Mouse (Mus musculus): ENCODE results near the gene Phf6. TPM values are rescaled to one million over a fixed set of nuclear protein-coding genes. Genes with fewer than 3 reads are reported as not detected.

Phf6 gene
- total and polyA plus RNA-seq, 3 experiments: 19.8 to 59.7 (median 29.4) TPM

GRCm38 (mm10) chrX:52912372-52912728, 284 bp downstream of the Phf6 start:
- peak overlapping the region; percentile 69; the same call in 1 of the 2 replicates for H3K27ac ChIP-seq (ENCODE audit: insufficient read depth, low read depth)
- H3K4me2 ChIP-seq (ENCODE audit: insufficient read depth, low read depth, poor library complexity, severe bottlenecking): no peak overlapping the region
- H3K9ac ChIP-seq (ENCODE audit: insufficient read depth, low read depth): peak overlapping the region; percentile 98
- no peaks in the 10 kb centered on the region for H3K36me3 ChIP-seq (replicated peaks in 1 of 2; ENCODE audit: control insufficient read depth in 1 of 2, insufficient read depth in 1 of 2, low read length in 1 of 2)
- H3K79me2 ChIP-seq (replicated peaks; ENCODE audit: control insufficient read depth, extremely low read depth, insufficient read depth, poor library complexity, severe bottlenecking): peaks cover 16% of the 10 kb centered on the region
- no peaks in the 10 kb centered on the region for H3K27me3 ChIP-seq (replicated peaks)
- no peak for TF ChIP-seq USF1 (IDR thresholded peaks at IDR 0.05; ENCODE audit: low read depth, low read length)
- TF ChIP-seq ETS1 (conservative IDR thresholded peaks at IDR 0.05; ENCODE audit: low read depth, low read length): no peak
- no peak for TF ChIP-seq ZKSCAN1 (IDR thresholded peaks at IDR 0.05; ENCODE audit: borderline replicate concordance, low read depth, low read length)
- no peak for TF ChIP-seq NRF1 (IDR thresholded peaks at IDR 0.05; ENCODE audit: low read depth, low read length)
- TF ChIP-seq MAZ (IDR thresholded peaks at IDR 0.05; ENCODE audit: low read depth, low read length): no peak
- no peak for TF ChIP-seq BHLHE40 (IDR thresholded peaks at IDR 0.05; ENCODE audit: low read depth, low read length)
- no peak for TF ChIP-seq CTCF (conservative IDR thresholded peaks at IDR 0.05 in 1 of 2, IDR thresholded peaks at IDR 0.05 in 1 of 2; ENCODE audit: low read depth in 2 of 2, low read length in 2 of 2)
- dilution Hi-C loops (cut with MboI; ENCODE audit: extremely low pct_ligation_motif_present, extremely low pct_unique_long_range_greater_than_20kb, low sequenced_read_pairs) (no loop called here), in situ Hi-C loops (cut with MboI; ENCODE audit: low pct_ligation_motif_present, low pct_unique_long_range_greater_than_20kb, low sequenced_read_pairs) (no loop called here)
- H3K4me3 ChIP-seq (replicated peaks in 1 of 3; ENCODE audit: low read depth in 2 of 3, low read length in 2 of 3, poor library complexity in 1 of 3): peak overlapping the region; percentile 68 to 94 (median 78)
- DNase-seq (ENCODE audit: extremely low read depth): no peak
- H3K9me3 ChIP-seq (replicated peaks; ENCODE audit: low read length): no peaks in the 10 kb centered on the region
- H3K4me1 ChIP-seq (ENCODE audit: control insufficient read depth in 1 of 2, insufficient read depth in 2 of 2): no peaks in the 10 kb centered on the region

- in situ Hi-C loops (cut with MboI; ENCODE audit: low pct_ligation_motif_present, low pct_unique_long_range_greater_than_20kb, low sequenced_read_pairs): no loop called here
- Histone ChIP-seq H3K36me3 (replicated peaks in 1 of 2; ENCODE audit: control insufficient read depth in 1 of 2, insufficient read depth in 1 of 2, low read length in 1 of 2) (no peaks in the 10 kb centered on the region), H3K9me3 (replicated peaks; ENCODE audit: low read length) (no peaks in the 10 kb centered on the region), H3K27ac (ENCODE audit: insufficient read depth, low read depth) (no peak overlapping the region), H3K27me3 (replicated peaks) (no peaks in the 10 kb centered on the region), H3K4me3 (replicated peaks in 1 of 3; ENCODE audit: low read depth in 2 of 3, low read length in 2 of 3, poor library complexity in 1 of 3) (peak overlapping the region; percentile 68 to 94 (median 78)), H3K4me1 (ENCODE audit: control insufficient read depth in 1 of 2, insufficient read depth in 2 of 2) (no peaks in the 10 kb centered on the region), H3K4me2 (ENCODE audit: insufficient read depth, low read depth, poor library complexity, severe bottlenecking) (no peak overlapping the region; the same call in 1 of the 2 replicates), H3K9ac (ENCODE audit: insufficient read depth, low read depth) (peak overlapping the region; percentile 98), H3K79me2 (replicated peaks; ENCODE audit: control insufficient read depth, extremely low read depth, insufficient read depth, poor library complexity, severe bottlenecking) (peaks cover 16% of the 10 kb centered on the region)
- DNase-seq (ENCODE audit: extremely low read depth): no peak
- dilution Hi-C loops (cut with MboI; ENCODE audit: extremely low pct_ligation_motif_present, extremely low pct_unique_long_range_greater_than_20kb, low sequenced_read_pairs): no loop called here
- no peak for TF ChIP-seq ZMIZ1 (IDR thresholded peaks at IDR 0.05; ENCODE audit: low read depth, low read length)
- no peak for TF ChIP-seq USF2 (conservative IDR thresholded peaks at IDR 0.05; ENCODE audit: low read depth, low read length)
- TF ChIP-seq BHLHE40 (IDR thresholded peaks at IDR 0.05; ENCODE audit: low read depth, low read length): 0 out of 2 replicates have a peak, but pooled peaks have one; percentile 19
- TF ChIP-seq TBP (conservative IDR thresholded peaks at IDR 0.05; ENCODE audit: low read depth, low read length): no peak
- TF ChIP-seq TCF12 (IDR thresholded peaks at IDR 0.05; ENCODE audit: low read depth, low read length): no peak
- no peak for TF ChIP-seq USF1 (IDR thresholded peaks at IDR 0.05; ENCODE audit: low read depth, low read length)
- peak; percentile 53; the same call in 1 of the 2 replicates for TF ChIP-seq MXI1 (IDR thresholded peaks at IDR 0.05; ENCODE audit: low read depth, low read length)
- peak; percentile 18; the same call in 1 of the 2 replicates for TF ChIP-seq IRF4 (IDR thresholded peaks at IDR 0.05; ENCODE audit: low read depth, low read length)
- TF ChIP-seq PAX5 (IDR thresholded peaks at IDR 0.05; ENCODE audit: low read length): no peak
- TF ChIP-seq CHD2 (IDR thresholded peaks at IDR 0.05; ENCODE audit: low read length): no peak
- TF ChIP-seq MEF2A (IDR thresholded peaks at IDR 0.05; ENCODE audit: borderline replicate concordance, low read depth, low read length): no peak
- TF ChIP-seq ZC3H11A (IDR thresholded peaks at IDR 0.05; ENCODE audit: low read depth, low read length): no peak
- TF ChIP-seq NRF1 (IDR thresholded peaks at IDR 0.05; ENCODE audit: low read depth, low read length): no peak
- no peak for TF ChIP-seq ELF1 (IDR thresholded peaks at IDR 0.05; ENCODE audit: low read depth, low read length)
- no peak for TF ChIP-seq MYC (IDR thresholded peaks at IDR 0.05; ENCODE audit: low read depth, low read length)
- TF ChIP-seq SIN3A (IDR thresholded peaks at IDR 0.05; ENCODE audit: low read length): 0 out of 2 replicates have a peak, but pooled peaks have one; percentile 44
- 0 out of 2 replicates have a peak, but pooled peaks have one; percentile 6 for TF ChIP-seq ETS1 (conservative IDR thresholded peaks at IDR 0.05; ENCODE audit: low read depth, low read length)
- no peak for TF ChIP-seq JUN (IDR thresholded peaks at IDR 0.05; ENCODE audit: insufficient read depth, low read depth, low read length)
- no peak for TF ChIP-seq NELFE (IDR thresholded peaks at IDR 0.05; ENCODE audit: low read depth, low read length)
- no peak for TF ChIP-seq MAZ (IDR thresholded peaks at IDR 0.05; ENCODE audit: low read depth, low read length)
- no peak for TF ChIP-seq RAD21 (IDR thresholded peaks at IDR 0.05; ENCODE audit: low read depth, low read length)
- TF ChIP-seq POLR2A (IDR thresholded peaks at IDR 0.05; ENCODE audit: low read depth, low read length): no peak
- no peak for TF ChIP-seq JUND (conservative IDR thresholded peaks at IDR 0.05; ENCODE audit: low read depth, low read length)
- TF ChIP-seq UBTF (IDR thresholded peaks at IDR 0.05; ENCODE audit: low read depth, low read length): no peak
- TF ChIP-seq GABPA (IDR thresholded peaks at IDR 0.05; ENCODE audit: insufficient replicate concordance, low read depth, low read length): no peak
- TF ChIP-seq CTCF (conservative IDR thresholded peaks at IDR 0.05 in 1 of 2, IDR thresholded peaks at IDR 0.05 in 1 of 2; ENCODE audit: low read depth in 2 of 2, low read length in 2 of 2): no peak
- no peak for TF ChIP-seq SMC3 (IDR thresholded peaks at IDR 0.05; ENCODE audit: low read depth, low read length)
- no peak for TF ChIP-seq ZKSCAN1 (IDR thresholded peaks at IDR 0.05; ENCODE audit: borderline replicate concordance, low read depth, low read length)
- TF ChIP-seq KAT2A (IDR thresholded peaks at IDR 0.05; ENCODE audit: insufficient replicate concordance, low read length): no peak
Measured at GRCm38 (mm10) chrX:52912826-52913701, 998 bp downstream of the Phf6 start.
